Mouse (Mus musculus): ENCODE measurements around the gene Pyroxd2. TPM values are rescaled to one million over a fixed set of nuclear protein-coding genes. Genes with fewer than 3 reads are reported as not detected.

Gene Pyroxd2
- polyA plus RNA-seq (2017; shearing (Covaris generic)): 1 to 10 TPM in 1 of 2 experiments, under 1 TPM in 1; 0.66 to 2.9 TPM

DNA sequence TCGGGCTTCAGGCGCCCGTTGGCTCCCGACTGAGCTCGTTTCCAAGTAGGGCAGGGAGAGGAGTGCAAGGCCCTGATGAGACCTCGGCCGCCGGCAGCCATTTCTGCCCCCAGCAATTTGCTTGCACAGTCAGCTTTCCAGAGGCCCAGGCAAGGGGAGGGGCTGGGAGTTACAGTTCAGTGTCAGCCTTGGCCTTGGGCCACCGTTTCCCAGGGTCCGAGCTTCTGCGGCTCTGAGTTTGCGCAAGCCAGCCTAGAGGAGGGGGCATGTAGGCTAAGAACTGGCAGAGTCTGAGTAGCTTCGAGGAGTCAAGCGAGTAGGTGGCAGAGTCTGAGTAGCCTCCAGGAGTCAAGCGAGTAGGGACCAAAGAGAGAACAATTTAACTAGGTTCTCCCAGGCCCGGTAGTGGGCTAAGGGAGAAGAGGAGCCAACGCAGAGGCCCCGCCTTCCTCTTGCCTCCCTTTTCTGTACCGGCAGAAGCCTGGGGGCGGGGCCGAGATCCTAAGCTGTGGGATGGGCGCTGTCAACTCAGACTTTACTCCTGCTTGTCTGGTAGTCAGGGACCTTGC is at the start of gene Pyroxd2:
Gene Pyroxd2 (minus strand): TSS at position 413 of the 569 bp plus-strand sequence.

DNA sequence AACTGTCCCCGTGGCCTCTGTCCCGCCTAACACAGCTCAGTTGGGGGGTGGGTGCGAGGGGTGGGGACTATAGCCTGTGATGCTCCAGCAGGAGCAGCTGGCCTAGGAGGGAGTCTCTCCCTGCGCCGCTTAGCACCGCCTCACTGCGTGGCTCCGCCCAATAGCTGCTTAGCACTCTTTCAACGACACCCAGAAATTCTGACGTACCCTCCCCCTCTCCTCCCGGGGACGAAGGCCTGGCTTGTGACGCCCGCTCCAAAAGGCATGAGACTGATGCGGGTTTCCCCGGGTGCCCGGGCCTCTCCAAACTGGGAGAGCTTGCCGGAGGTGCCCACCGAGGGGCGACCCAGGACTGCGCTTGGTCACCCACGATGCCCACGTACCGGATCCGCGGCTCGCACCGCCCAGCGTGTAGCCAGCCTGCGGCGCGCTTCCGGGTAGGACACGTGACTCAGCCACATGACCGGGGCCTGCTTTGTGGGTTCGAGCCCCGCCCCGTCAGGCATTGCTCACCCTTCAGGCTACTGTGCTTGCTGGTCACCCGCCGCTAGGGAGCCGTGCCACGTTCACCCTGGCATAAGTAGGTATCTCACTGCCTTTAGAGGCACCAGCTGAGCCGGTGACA is 27.1 kb upstream of the Pyroxd2 start, which contains the start of gene Hps1:
Gene Hps1 (minus strand): TSS at position 448 of the 625 bp plus-strand sequence.

Other genes starting within 250 kb of the Pyroxd2 start
- 10 to 100 TPM; 51.5 to 52.8 TPM for gene R3hcc1l, start 234.0 kb downstream of the Pyroxd2 start, polyA plus RNA-seq (2017; shearing (Covaris generic))
- under 1 TPM; 0.30 to 0.42 TPM for gene Loxl4, start 140.0 kb downstream of the Pyroxd2 start, polyA plus RNA-seq (2017; shearing (Covaris generic))
- gene Hps1, start 27.2 kb upstream of the Pyroxd2 start, polyA plus RNA-seq (2017; shearing (Covaris generic)): 10 to 100 TPM; 32.3 to 48.0 TPM

Data from inflammation-experienced regulatory T-cells (primary cell).